Mouse (Mus musculus): ENCODE measurements around the gene Prpf18. TPM values are rescaled to one million over a fixed set of nuclear protein-coding genes. Genes with fewer than 3 reads are reported as not detected.
"Not testable (repeated sequence)": the region's sequence is repeated elsewhere in the genome, so short reads cannot be mapped to it uniquely, and the experiment has no call there.

The Prpf18 gene
- total RNA-seq (2021), result 10 to 100 TPM; 29.5 to 35.2 TPM

- peak; percentile 91 for DNase-seq
These were observed at the start of gene Prpf18 for GRCm38 (mm10) chr2:4651500-4652285. Gene Prpf18, minus strand, starts transcription at chr2:4652113.

GRCm38 (mm10) chr2:4679886-4680285 is 28.0 kb upstream of the Prpf18 start:
- DNase-seq, result no peak

- no peak for DNase-seq
These were observed 19.7 kb upstream of the Prpf18 start for GRCm38 (mm10) chr2:4671636-4672035.

- DNase-seq, result no peak
These were observed 17.8 kb upstream of the Prpf18 start for GRCm38 (mm10) chr2:4669701-4670100.

- no peak for DNase-seq
These were observed 16.7 kb upstream of the Prpf18 start for GRCm38 (mm10) chr2:4668626-4669025.

- no peak for DNase-seq
These were observed 8.8 kb upstream of the Prpf18 start for GRCm38 (mm10) chr2:4660677-4661076.

GRCm38 (mm10) chr2:4649646-4650045 is 2.3 kb downstream of the Prpf18 start:
- DNase-seq, result no peak

- no peak for DNase-seq
These were observed 3.8 kb downstream of the Prpf18 start for GRCm38 (mm10) chr2:4648094-4648493.

- DNase-seq, result no peak
These were observed 6.8 kb downstream of the Prpf18 start for GRCm38 (mm10) chr2:4645066-4645465.

GRCm38 (mm10) chr2:4638189-4638588 is 13.7 kb downstream of the Prpf18 start:
- no peak for DNase-seq

- no peak for DNase-seq
These were observed 15.3 kb downstream of the Prpf18 start for GRCm38 (mm10) chr2:4636656-4637055.

- DNase-seq, result peak; percentile 28
These were observed 16.1 kb downstream of the Prpf18 start for GRCm38 (mm10) chr2:4635804-4636203.

GRCm38 (mm10) chr2:4630197-4630835 is 21.6 kb downstream of the Prpf18 start:
- no peak for DNase-seq

- DNase-seq, result no peak
These were observed 22.4 kb downstream of the Prpf18 start for GRCm38 (mm10) chr2:4629470-4629869.

GRCm38 (mm10) chr2:4628920-4629319 is 23.0 kb downstream of the Prpf18 start:
- no peak for DNase-seq

GRCm38 (mm10) chr2:4626911-4627310 is 25.0 kb downstream of the Prpf18 start:
- DNase-seq, result no peak

- DNase-seq, result no peak
These were observed 30.4 kb downstream of the Prpf18 start for GRCm38 (mm10) chr2:4621471-4621985.

GRCm38 (mm10) chr2:4620640-4621401 is 31.1 kb downstream of the Prpf18 start:
- peak; percentile 58 for DNase-seq

- DNase-seq, result no peak
These were observed 31.9 kb downstream of the Prpf18 start for GRCm38 (mm10) chr2:4619893-4620593.

GRCm38 (mm10) chr2:4619126-4619525 is 32.8 kb downstream of the Prpf18 start:
- DNase-seq, result not testable (repeated sequence)

GRCm38 (mm10) chr2:4616995-4617394 is 34.9 kb downstream of the Prpf18 start:
- DNase-seq, result no peak

- DNase-seq, result no peak
These were observed 36.8 kb downstream of the Prpf18 start for GRCm38 (mm10) chr2:4615014-4615546.
